Mouse (Mus musculus) embryonic fibroblast, embryonic 13.5 days (primary cell): ENCODE results near the gene Daxx.

Experiments
- CTCF ChIP-seq: IDR thresholded peaks from 2 replicates; pipeline ENCODE4 v1.5.1; 2011; ENCODE audit warnings: mild to moderate bottlenecking, control low read depth, low read length, moderate library complexity, borderline replicate concordance; ENCODE audit not compliant: insufficient read depth
- POLR2A ChIP-seq: IDR thresholded peaks from 2 replicates; pipeline ENCODE4 v1.6.1; 2011; ENCODE audit warnings: low read depth, mild to moderate bottlenecking, control low read depth, low read length, moderate library complexity

GRCm38 (mm10) chr17:33874411-33874810 lies 34.8 kb upstream of the Daxx start:
- TF ChIP-seq CTCF (no peak), POLR2A (no peak)
